Mouse (Mus musculus): ENCODE measurements at regions not wholly inside any gene's neighbourhood (a gene's known extent, or its start where the extent isn't known, plus 50 kb on each side); places are given as distances from the start of the nearest gene placed in this dataset.

DNA sequence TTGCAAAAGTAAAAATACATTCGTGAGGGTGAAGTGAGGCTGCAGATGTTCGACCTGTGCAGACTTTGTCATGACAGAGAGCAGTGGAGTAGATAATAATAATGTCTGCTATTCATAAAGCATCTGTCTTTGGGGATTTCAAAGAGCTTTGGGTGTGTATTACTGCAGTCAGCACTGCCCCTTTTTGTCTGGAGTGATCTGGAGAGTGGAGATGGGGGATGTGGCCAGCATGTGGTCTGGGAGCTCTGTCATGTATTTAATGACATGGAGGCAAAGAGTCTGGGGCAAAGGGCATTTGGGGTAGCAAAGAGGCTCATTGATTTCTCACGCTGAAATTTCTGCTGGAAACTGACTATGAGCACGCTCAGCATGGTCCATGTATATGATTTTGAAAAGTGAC lies 510.8 kb upstream of the Pou3f2 start:
- no peak for ATAC-seq (ENCODE audit: low TSS enrichment)

DNA sequence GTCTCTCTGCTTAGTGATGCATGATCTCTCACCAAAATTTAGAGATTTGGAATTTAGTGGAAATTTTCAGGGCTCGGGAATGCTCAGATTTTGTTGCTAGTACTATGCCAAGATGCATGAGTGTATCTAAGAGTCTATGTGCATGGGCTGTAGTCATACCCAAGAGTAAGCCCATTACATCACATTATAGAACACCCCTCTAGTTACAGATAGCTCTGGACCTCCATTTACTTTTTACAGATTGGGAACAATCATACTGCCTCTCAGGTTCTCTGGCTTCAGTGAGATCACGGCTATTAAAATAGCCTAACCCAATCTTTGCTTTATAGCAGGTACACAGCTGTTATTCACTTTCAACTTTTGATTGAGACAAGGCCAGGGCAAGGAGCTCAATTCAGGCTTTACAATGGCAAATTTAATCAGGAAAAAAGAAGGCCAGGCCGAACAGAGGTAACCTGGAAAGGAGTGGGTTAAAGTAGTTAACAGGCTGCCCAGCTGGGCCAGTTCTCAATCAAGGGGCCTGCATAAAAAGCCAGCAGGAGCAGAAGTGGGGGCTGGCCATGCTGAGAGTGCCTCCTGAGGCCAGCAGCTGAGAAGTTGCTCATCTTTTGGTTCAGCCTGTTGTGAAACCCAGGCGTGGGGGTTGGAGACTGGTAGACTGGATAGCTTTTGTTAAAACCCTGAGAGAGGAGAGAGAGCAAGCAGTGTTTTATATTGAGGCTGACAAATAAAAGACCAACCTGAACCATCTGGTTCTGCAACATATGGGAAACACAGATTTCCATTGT lies 509.2 kb upstream of the Pou3f2 start:
- ATAC-seq (ENCODE audit: low TSS enrichment): no peak

DNA sequence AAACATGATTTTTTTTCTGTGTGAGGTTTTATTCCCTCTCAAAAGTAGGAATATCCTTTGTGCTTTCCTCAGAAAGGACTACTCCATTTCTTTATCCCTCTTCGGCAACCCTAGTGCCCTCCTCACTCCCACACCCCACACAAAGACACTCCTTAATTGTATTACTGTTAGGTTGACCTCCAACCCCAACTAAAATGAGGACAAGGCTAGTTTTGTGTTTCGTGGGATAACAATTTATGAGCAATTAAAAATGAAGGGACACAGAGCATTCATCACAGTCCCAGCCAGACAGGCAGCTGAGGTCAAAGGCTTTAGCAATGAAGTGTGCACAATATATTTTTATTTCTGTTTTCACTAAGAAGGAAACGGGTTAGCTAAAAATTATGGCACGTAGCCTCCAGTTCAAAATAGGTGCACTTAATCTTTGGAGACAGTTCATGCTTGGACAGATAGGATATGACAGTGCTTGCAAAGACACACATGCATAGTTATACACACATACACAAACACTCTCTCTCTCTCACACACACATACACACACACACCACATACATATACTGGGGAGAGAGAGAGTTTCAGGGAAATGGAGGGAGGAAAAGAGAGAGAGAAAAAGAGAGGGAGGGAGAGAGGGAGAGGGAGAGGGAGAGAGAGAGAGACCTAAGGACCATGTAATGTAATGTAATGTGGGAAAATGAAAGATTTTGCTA lies 498.8 kb upstream of the Pou3f2 start:
- ATAC-seq (ENCODE audit: low TSS enrichment): no peak

DNA sequence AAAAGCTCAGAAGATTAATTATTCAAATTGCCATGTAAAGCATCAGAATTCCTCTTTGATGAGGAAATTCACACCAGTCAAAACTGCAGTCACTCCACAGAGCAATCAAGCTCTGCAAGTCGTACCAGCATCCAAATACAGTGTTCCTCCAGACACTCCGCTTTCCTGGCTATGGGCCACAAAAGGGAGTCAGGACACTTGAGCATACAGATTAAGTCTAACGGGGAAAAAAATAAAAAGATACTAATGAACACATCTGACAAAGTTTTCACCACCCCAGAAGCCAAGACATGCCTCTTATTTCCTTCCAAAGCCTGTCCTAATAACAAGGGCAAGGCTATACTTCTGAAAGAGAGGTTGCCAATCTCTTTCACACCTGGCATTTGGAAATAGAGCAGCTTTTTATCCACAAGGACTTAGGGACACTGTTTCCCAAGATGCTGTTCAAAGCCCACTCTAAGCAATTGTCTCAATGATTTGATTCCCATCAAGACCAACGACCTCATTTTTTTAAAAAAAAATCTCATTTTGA lies 485.5 kb upstream of the Pou3f2 start:
- ATAC-seq (ENCODE audit: low TSS enrichment): no peak

DNA sequence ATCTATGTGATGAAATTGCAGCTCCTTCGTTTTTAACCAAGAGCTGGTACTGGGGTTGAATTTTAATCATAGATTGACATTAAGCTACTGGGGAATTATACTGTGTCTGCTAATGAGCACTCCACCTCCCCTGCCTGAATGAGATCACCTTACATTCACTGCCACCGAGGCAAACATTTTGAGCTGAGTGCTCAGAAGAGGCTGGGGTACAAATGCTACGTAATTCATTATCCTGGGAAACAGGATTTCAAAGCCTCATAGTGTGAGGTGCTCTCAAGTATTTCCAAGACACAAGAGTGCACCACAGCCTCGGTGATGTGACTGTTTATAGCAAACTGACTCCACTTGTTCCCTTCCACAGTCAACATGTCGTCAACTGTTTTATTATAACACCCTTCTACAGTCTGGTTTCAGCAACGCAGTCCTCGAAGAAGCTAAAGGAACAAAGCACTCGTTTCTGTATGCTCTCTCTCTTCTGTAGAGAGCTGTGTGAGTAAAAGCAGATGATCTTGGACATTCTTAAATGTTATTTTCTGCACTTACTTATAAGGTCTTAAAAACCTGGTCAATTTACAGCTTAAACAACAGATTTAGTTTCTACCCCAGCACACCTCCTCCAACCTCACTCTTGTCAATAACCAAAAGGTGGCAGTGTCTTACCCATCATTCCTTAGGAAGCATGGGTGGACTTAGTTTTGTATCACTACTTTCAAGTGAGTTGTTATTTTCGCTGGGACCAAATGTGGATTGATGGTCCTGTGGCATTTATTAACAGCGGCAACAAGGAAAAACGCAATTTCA lies 484.8 kb upstream of the Pou3f2 start:
- ATAC-seq (ENCODE audit: low TSS enrichment): peak; percentile 95

DNA sequence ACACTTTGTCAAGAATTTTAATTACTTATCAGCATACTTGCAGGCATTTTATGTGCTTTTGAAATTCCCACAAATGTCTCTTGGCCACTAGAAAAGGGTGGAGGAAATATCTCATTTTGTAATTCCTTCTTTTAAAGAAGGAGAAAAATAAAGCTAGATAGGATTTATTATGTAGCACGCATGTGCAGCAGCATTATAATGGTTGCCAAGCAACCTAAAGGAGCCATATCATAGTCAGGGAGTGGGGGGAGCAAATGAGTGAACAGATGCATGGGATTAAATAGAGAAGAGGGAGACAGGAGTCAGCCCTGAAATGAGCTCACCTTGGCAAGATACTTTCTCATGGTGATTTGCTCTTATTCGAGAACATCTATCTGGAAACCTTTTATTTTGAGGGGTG lies 483.0 kb upstream of the Pou3f2 start:
- ATAC-seq (ENCODE audit: low TSS enrichment): no peak

DNA sequence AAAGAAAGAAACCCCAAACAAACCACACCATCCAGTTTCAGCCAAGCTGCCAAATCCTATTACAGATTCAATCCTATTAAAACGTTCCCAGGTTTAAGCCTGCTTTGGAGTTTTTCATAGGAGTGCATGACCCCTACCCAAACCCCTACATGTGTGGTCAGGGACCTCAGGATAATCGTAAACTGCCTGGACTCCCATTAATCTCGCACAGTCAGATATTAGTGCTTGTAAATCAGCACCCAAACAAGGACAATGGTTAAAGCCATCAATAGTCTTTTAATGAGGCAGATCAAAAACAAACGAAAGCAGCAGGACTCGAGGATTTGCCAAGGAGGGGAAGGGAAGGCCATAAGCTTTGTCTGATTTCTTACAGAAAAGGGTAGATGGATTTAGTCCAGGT lies 482.3 kb upstream of the Pou3f2 start:
- ATAC-seq (ENCODE audit: low TSS enrichment): no peak

DNA sequence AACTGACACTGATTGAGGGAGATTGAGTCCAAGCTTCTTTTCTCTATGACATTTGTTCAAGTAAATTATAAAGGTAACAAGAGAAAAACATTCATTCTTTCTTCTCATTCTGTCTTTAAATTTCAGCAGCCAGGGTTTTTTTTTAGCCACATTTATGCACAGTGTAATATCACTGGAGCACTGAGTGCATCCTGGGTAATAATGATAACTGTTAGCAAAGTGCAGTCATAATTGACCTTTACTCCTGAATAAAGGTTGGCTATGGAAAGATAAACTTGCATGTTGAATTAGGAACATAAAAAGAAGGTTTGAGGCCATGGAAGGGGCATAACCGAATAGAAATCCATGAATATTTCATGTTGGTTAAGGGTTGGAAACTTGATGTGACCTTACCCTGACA lies 461.3 kb upstream of the Pou3f2 start:
- ATAC-seq (ENCODE audit: low TSS enrichment): no peak

DNA sequence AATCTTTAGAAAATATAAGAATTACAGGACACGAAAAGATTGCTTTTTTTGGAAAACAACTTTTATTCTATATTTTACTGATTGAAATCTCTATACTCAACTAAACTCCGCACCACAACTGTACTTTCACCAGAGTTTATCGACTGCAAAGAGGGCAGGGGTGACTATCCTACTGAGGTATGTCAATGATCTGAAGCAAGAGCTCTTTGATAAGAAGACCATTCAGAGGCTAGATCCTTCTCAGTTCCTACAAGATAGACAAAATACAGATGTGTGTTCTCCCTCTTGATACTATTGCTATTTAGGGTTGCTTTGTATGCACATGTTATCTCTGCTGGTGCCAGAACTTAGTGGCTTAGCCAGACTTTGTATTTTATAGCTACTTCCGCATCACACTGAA lies 460.7 kb upstream of the Pou3f2 start:
- ATAC-seq (ENCODE audit: low TSS enrichment): no peak

DNA sequence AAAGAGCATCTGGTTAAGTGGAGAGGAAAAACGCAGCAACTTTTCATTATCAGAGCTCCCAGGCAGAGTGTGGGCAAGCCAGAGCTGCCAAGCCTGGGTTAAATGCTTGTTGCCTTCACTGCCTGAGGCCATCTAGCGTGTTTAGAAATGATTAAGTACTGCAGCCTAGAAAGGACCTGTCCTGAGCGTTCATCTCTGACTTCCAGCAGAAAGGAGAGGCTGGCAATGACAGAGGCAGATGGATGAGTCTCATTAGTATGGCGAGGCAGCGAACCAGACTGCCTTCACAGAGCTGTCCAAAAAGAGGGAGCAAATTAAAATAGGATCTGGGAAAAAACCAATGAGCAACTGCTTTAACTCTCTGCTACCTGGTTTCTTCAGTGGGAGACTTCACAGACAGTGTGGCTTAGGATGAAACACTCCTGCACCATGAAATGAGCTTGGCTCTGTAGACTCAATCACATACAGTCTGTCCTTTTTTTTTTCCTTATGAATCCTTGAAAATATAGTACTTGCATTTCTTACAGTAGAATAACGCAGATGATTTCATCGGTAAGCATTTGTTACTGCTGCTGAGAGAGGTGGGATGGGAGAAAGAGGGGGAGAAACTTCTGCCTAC lies 458.7 kb upstream of the Pou3f2 start:
- peak; percentile 76 for ATAC-seq (ENCODE audit: low TSS enrichment)

DNA sequence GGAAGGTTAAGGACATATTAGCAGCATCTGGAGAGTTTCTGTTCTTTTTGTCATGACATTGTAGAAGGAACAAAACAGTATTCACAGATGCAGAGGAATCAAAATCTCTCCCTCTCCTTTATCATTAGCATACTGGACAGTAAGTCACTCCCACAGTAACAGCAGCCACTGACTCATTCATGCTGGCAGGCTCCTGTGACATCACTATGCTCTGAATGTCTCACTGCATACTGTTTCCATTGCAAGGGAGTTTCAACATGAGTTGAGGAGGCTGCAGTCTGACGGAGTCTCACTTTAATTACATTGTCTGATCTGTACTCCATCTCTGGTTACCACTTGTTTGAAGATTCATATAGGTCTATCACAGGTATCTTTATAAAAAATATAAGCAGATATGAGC lies 450.1 kb upstream of the Pou3f2 start:
- ATAC-seq (ENCODE audit: low TSS enrichment): peak; percentile 99

DNA sequence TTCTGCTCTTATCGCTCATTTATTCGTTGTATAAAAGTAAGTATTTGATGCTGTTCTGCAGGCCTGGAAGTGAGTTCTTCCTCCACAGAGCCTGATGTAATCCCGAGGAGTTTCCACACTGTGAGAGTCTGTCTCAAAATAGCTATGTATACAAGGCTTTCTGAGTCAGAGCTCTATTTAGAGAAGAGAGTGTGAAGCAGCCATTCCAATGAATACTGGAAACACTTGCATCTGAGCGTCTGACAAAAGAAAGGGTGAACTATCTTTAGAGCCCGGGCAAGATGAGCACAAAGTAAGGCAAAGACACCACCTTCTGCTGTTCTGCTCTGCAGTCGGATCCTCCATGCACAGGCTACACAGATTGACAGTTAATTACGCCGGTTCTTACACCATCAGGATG lies 436.0 kb upstream of the Pou3f2 start:
- peak; percentile 98 for ATAC-seq (ENCODE audit: low TSS enrichment)

DNA sequence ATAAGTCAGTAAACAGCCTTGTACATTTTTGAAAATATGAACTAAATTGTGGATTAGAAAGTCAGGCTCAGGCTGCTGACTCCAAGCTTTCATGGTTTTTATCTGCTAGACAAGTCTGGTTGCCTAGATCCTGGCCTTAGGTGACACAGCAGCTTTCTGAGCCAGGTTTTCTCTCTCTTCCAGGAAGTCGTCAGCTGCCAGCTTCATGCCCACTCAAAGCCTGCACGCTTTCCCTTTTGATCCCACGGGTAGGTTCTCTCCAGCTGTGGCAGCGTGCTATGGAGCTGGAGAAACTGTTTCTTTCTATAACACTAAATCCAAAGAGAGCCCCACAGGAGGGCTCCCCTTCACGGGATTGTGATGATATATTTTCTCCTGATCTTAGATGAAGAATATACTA lies 426.7 kb upstream of the Pou3f2 start:
- peak; percentile 95 for ATAC-seq (ENCODE audit: low TSS enrichment)

DNA sequence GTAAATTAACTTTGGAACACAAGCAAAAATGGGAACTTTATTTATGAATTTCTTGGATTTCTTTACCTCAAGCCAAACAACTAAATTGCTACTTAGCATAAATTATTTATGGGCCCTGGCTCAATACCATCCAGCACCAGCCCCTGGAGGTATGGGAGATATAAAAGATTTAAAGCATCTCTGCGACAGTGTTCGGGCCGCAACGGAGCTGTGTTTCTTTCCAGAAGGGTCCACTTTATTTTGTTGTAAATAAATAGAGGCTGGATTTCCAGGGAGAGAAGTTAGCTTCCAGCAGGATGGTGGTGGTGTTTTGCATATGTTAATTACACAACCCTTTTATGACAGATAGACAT lies 404.5 kb upstream of the Pou3f2 start:
- ATAC-seq (ENCODE audit: low TSS enrichment): no peak

DNA sequence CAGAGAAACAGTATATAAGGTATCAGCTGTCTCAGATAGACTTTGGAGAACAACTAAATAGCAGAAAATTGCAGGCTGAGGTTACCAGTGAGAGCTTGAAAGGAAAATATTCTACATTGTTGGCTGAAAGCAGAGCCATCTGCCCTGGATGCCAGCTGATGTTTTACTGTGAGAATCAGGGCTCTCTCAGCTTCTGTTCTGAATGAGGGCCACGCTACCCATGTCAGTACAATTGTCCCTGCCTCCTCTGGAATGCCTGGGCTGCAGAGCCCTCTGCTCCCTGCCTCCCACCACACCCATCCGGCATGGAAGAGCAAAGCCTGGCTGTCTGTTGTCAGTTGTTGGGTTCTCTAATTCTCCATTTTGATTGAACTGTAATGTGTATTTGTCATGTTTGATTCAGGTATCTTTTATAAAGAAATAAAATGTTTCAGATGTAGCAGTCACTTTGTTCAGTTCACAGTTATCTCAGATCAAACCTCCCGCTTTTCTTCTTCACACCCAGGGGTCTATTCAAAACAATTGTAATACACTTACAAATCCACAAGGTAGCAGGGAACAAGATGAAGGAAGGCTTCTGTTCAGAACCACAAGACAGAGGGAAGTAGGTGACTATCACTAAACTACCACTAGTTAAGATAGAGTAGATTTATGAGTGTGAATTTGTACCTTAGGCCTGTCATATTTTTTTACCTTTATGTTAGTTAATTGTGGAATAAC lies 404.0 kb upstream of the Pou3f2 start:
- peak; percentile 55; the same call in 1 of the 2 replicates for ATAC-seq (ENCODE audit: low TSS enrichment)

DNA sequence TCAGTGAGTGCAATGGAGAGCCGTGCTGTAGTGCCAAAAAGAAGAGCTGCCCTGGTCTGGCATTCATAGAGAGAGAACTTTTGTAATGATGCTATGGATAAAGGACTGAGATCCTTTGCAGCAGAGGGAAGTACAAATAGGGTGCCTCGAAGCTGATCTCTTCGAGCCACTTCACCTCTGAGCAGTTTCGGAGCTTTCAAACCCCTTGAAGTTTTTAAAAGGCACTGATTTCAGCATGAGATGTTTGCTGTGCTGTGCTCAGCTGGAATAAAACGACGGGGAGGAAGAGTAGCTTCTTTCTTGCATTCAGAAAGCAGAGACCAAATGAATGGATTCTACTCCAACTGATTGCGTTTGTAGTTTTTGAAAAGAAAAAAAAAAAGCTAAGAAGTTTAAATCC lies 392.5 kb upstream of the Pou3f2 start:
- ATAC-seq (ENCODE audit: low TSS enrichment): no peak

DNA sequence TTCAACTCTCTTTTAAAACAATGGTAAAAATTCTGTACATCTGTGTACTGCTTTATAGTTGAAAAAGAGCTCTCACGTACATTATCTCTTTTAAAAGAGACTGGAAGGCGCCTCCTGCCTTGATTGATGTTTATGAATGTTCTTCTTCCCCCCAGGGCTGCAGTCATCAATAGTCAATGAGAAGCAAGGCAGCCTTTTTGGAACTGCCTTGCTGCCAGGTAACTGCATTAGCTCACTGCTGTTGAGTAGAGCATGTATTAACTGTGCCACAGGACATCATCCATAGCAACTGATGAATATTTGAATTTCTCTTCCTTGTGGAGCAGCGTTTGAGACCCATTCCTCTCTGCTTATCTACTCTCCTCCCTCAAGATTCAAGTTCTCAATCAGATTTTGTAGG lies 387.2 kb upstream of the Pou3f2 start:
- ATAC-seq (ENCODE audit: low TSS enrichment): no peak

DNA sequence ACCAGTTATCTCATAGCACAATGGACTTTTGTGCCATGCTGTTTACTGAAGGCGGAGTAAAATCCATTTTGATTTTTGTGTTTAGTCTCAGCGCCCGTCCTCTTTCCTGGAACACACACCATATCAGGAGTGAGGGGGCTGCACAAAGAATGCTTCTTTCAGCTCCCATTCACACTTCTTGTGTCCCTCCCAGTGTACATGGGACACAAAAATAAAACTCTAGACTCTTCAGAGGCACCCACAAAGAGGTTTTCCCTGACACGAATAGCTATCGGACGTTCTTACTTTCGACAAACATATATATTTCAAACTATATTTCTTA lies 347.9 kb upstream of the Pou3f2 start:
- peak; percentile 41; the same call in 1 of the 2 replicates for ATAC-seq (ENCODE audit: low TSS enrichment)

DNA sequence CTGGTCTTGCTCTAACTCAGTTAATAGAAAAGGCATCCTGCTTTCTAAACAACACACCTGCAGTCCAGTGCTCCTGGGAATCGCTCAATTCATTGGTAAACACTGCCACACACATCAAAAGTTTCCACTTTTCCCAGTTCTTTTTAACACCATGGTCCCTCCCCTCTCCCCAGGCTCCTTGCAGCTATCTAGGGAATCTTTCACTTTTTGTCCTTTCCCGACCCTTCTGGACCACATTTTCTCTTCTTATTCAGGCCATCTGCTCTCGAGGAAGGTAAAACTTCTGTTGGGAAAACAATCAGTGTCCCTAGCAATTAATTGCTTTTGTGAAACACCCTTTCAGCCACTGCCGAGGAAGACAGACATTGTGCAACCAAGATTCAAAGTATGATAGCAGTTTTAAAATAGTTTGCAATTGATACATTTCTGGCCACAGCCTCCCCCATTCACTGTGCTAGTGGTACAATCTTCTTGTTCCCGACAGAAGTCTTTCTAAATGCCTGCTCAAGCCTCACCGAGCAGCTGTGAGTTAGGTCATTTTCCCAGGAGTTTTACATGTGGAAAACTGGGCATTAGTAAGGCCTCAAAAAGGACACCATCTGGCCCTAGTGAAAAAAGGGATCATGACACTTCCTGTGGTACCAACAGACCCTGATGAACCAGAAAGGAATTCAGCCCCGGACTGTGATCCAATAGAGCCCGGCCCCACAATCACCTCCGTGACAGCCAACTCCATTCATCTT lies 347.4 kb upstream of the Pou3f2 start:
- ATAC-seq (ENCODE audit: low TSS enrichment): 0 out of 2 replicates have a peak, but pooled peaks have one; percentile 47

DNA sequence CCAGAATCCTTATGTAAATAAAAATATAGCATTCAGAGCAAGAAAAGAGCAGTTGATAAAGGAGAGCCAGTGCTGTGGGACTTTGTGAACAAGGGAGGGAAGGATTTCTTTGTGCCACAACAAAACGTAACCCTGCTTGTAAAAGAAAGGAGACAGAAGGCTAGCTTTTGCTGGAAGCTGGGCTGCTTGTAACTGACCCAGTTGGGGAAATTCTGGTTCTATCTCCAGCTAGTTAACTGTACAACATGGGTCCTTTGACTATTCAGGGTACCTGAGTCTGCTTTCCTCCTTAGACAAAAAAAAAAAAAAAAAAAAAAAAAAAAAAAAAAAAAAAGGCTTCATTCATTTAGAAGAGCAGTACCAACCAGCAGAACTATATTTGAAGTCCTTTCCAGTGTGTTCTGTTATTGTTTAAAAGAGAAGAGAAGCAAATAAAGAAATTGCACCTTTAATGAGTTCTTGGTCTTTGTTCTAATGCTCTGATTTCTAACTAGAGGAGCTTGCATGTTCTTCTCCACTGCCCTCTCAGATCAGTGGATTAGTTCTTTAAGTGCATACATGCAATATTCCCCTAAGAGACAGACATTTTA lies 345.8 kb upstream of the Pou3f2 start:
- no peak for ATAC-seq (ENCODE audit: low TSS enrichment)

All from frontal cortex, adult (tissue).